Mouse (Mus musculus) midbrain, embryonic 14.5 days (tissue): Measurements from ENCODE around the gene Ccdc91. TPM values are rescaled to one million over a fixed set of nuclear protein-coding genes. Genes with fewer than 3 reads are reported as not detected.

ENCODE experiments used
- ATAC-seq: fragments of 200-750 bp; cut with Nextera tagmentation; 2 replicates; pipeline ENCODE4 v1.8.0; 2017; ENCODE audit warnings: moderate number of reproducible peaks, moderate library complexity; ENCODE audit not compliant: low FRiP score, low TSS enrichment
- DNase-seq: peaks from one replicate; pipeline ENCODE4 v3.0.0-alpha.2; 2015
- H3K27ac ChIP-seq: fragments of 300-500 bp; sonication (generic); replicated peaks from 2 replicates; pipeline ENCODE4 v1.5.1; 2014; ENCODE audit warnings: mild to moderate bottlenecking, low read depth, low read length, moderate library complexity
- H3K27me3 ChIP-seq: fragments of 300-500 bp; sonication (generic); 2 replicates; pipeline ENCODE4 v1.6.1; 2014; ENCODE audit warnings: low read length, control low read depth, mixed read lengths; ENCODE audit not compliant: control insufficient read depth, insufficient read depth
- H3K36me3 ChIP-seq: fragments of 300-500 bp; sonication (generic); 2 replicates; pipeline ENCODE4 v1.6.1; 2014; ENCODE audit warnings: low read length, control low read depth; ENCODE audit not compliant: control insufficient read depth, insufficient read depth
- H3K4me1 ChIP-seq: fragments of 300-500 bp; sonication (generic); 2 replicates; pipeline ENCODE4 v1.6.1; 2014; ENCODE audit warnings: mild to moderate bottlenecking, antibody characterized with exemption, low read length, control low read depth; ENCODE audit not compliant: control insufficient read depth, insufficient read depth
- H3K4me2 ChIP-seq: fragments of 300-500 bp; sonication (generic); 2 replicates; pipeline ENCODE4 v1.6.1; 2014; ENCODE audit warnings: mild to moderate bottlenecking, low read length, moderate library complexity
- H3K4me3 ChIP-seq: fragments of 300-500 bp; sonication (generic); replicated peaks from 2 replicates; pipeline ENCODE4 v1.5.1; 2014; ENCODE audit warnings: low read depth, low read length
- H3K9ac ChIP-seq: fragments of 300-500 bp; sonication (generic); replicated peaks from 2 replicates; pipeline ENCODE4 v1.6.1; 2014; ENCODE audit warnings: mild to moderate bottlenecking, low read length, moderate library complexity
- H3K9me3 ChIP-seq: fragments of 300-500 bp; sonication (generic); 2 replicates; pipeline ENCODE4 v1.6.1; 2016; ENCODE audit warnings: low read length, control low read depth, mixed read lengths; ENCODE audit not compliant: control insufficient read depth
- WGBS: fragments of 180-500 bp; shearing (Covaris S2); extraction: QIAGEN DNeasy Blood & Tissue Kit; methylation state at CpG from one replicate; pipeline ENCODE4 v1.1.7; 2014; 5-methylcytosine and 5-hydroxymethylcytosine counted together
- polyA plus RNA-seq: library from polyadenylated mRNA; unstranded; fragments of >200 nt; fragmentation: Nextera tagmentation; extraction: Ambion mirVana; gene quantifications from 2 replicates; pipeline ENCODE4 v1.2.1, GENCODE M21; 2014

The Ccdc91 gene
- polyA plus RNA-seq, 1 experiment from 2014 or later = 37.7 TPM

DNA sequence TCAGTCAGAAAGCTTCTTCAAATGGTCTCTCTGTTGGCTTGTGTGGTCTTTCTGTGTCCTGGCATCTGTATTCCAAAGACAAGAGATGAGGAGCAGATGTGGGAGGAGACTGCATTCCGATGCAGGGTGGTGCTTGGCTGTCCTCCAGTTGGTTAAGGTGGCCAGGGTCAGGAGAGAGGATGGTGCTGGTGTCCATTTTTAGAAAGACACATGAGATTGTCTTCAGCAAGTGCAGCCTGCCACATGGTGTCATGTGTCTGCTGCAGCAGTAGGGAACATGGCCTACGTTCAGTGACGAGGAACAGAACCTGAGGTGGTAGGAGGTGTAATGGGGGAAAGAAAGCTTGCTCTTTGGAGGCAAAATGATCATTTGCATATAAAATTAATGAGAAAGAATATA lies 25.8 kb downstream of the Ccdc91 start:
- no peaks in the 10 kb centered on the region for H3K4me1 ChIP-seq
- 92% methylated on average over 3 of the region's 3 CpGs for WGBS
- no peak for DNase-seq
- H3K4me3 ChIP-seq = no peak overlapping the region
- no peaks in the 10 kb centered on the region for H3K9me3 ChIP-seq
- no peak for ATAC-seq
- no peak overlapping the region for H3K9ac ChIP-seq
- H3K36me3 ChIP-seq = no peaks in the 10 kb centered on the region
- H3K27ac ChIP-seq = no peak overlapping the region
- no peak overlapping the region for H3K4me2 ChIP-seq
- no peaks in the 10 kb centered on the region for H3K27me3 ChIP-seq

- 90% methylated on average over 9 of the region's 9 CpGs for WGBS
- DNase-seq (no peak), ATAC-seq (no peak)
- Histone ChIP-seq H3K4me2 (no peak overlapping the region), H3K9me3 (no peaks in the 10 kb centered on the region), H3K27me3 (no peaks in the 10 kb centered on the region), H3K9ac (no peak overlapping the region), H3K36me3 (no peaks in the 10 kb centered on the region), H3K4me3 (no peak overlapping the region), H3K4me1 (no peaks in the 10 kb centered on the region), H3K27ac (no peak overlapping the region)
Observed at GRCm38 (mm10) chr6:147506074-147506473, 30.4 kb downstream of the Ccdc91 start.

GRCm38 (mm10) chr6:147506496-147506895 lies 30.9 kb downstream of the Ccdc91 start:
- no peaks in the 10 kb centered on the region for H3K4me1 ChIP-seq
- no peak for ATAC-seq
- WGBS = 88% methylated on average over 10 of the region's 10 CpGs
- H3K36me3 ChIP-seq = no peaks in the 10 kb centered on the region
- H3K9me3 ChIP-seq = no peaks in the 10 kb centered on the region
- H3K27me3 ChIP-seq = no peaks in the 10 kb centered on the region
- no peak overlapping the region for H3K27ac ChIP-seq
- H3K4me3 ChIP-seq = no peak overlapping the region
- no peak for DNase-seq
- H3K4me2 ChIP-seq = no peak overlapping the region
- no peak overlapping the region for H3K9ac ChIP-seq

DNA sequence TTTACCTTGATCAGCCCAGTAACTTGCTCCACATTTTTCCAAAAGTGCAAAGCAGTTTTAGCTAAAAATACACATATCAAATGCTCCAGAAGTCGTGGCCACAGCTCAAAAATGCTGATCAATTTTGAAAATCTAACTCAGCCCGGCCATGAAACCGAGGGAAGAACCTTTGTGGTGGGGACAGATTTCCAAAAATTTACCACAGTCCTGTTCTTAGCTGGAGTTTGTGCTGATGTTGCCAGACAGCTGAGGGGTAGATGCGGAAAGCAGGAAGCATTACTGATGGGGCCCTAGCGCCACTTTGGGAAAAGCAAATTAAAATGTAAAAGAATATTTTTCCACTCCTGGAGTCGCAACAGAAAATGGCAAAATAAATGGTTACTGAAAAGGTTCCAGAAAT lies 31.6 kb downstream of the Ccdc91 start:
- H3K9me3 ChIP-seq = no peaks in the 10 kb centered on the region
- H3K4me1 ChIP-seq = no peaks in the 10 kb centered on the region
- ATAC-seq = no peak
- H3K9ac ChIP-seq = no peak overlapping the region
- no peak overlapping the region for H3K4me2 ChIP-seq
- H3K4me3 ChIP-seq = no peak overlapping the region
- H3K36me3 ChIP-seq = 0 out of 2 replicates have a peak, but pooled peaks cover under 1% of the 10 kb centered on the region
- no peaks in the 10 kb centered on the region for H3K27me3 ChIP-seq
- DNase-seq = no peak
- no peak overlapping the region for H3K27ac ChIP-seq
- 93% methylated on average over 6 of the region's 6 CpGs for WGBS

GRCm38 (mm10) chr6:147510516-147510915 lies 34.9 kb downstream of the Ccdc91 start:
- Histone ChIP-seq H3K4me2 (no peak overlapping the region), H3K27ac (no peak overlapping the region), H3K9ac (no peak overlapping the region), H3K4me1 (no peaks in the 10 kb centered on the region), H3K4me3 (no peak overlapping the region), H3K27me3 (no peaks in the 10 kb centered on the region), H3K9me3 (no peaks in the 10 kb centered on the region), H3K36me3 (0 out of 2 replicates have a peak, but pooled peaks cover 6% of the 10 kb centered on the region)
- ATAC-seq (no peak), DNase-seq (no peak)
- WGBS = 96% methylated on average over 2 of the region's 2 CpGs

DNA sequence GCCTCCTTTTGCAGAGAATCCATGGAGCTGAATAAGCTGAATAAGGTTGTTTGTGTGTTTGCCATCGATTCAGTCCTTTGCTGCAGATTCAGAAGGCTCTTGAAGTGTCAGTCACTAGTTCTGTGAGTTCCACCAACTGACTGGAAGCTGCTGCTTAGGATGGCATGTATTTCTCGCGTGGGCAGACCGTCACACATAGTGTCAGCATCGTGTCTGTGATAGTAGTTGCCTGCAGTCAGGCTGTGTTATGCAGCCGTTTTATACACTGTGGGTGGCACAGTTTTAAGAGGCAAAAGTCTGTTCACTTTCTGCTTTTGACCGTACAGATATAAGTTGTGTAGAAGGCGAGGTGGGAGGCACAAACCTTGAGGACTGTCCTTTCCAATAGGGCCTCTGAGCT lies 42.3 kb downstream of the Ccdc91 start:
- H3K4me1 ChIP-seq = no peaks in the 10 kb centered on the region
- no peak overlapping the region for H3K27ac ChIP-seq
- H3K4me2 ChIP-seq = no peak overlapping the region
- no peak overlapping the region for H3K9ac ChIP-seq
- H3K27me3 ChIP-seq = no peaks in the 10 kb centered on the region
- no peaks in the 10 kb centered on the region for H3K9me3 ChIP-seq
- H3K4me3 ChIP-seq = no peak overlapping the region
- ATAC-seq (no peak), DNase-seq (no peak)
- H3K36me3 ChIP-seq = 0 out of 2 replicates have a peak, but pooled peaks cover 3% of the 10 kb centered on the region
- WGBS = 79% methylated on average over 8 of the region's 8 CpGs

DNA sequence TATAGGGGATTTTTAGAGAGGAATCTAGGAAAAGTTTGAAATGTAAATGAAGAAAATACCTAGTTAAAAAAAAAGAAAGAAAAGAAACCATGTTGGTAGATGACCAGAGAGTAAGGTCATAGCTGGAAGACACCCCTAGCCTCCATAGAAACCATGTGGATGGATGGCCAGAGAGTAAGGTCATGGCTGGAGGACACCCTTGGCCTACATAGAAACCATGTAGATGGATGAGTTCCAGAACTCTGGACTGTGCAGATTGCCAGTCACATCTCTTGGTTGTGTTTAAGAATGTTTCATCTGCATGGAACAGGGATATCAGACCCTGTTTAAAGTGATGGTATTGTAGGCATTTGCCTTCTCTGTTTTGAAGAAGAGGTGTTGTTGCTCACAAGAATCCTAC lies 49.6 kb downstream of the Ccdc91 start:
- ATAC-seq (no peak), DNase-seq (no peak)
- Histone ChIP-seq H3K27me3 (no peaks in the 10 kb centered on the region), H3K4me1 (no peaks in the 10 kb centered on the region), H3K27ac (no peak overlapping the region), H3K36me3 (no peaks in the 10 kb centered on the region), H3K4me2 (no peak overlapping the region), H3K4me3 (no peak overlapping the region), H3K9ac (no peak overlapping the region), H3K9me3 (no peaks in the 10 kb centered on the region)

- H3K9ac ChIP-seq = no peak overlapping the region
- no peaks in the 10 kb centered on the region for H3K9me3 ChIP-seq
- no peaks in the 10 kb centered on the region for H3K27me3 ChIP-seq
- no peak overlapping the region for H3K4me3 ChIP-seq
- ATAC-seq (no peak), DNase-seq (no peak)
- H3K36me3 ChIP-seq = peaks cover 15% of the 10 kb centered on the region; the same call in 1 of the 2 replicates
- H3K27ac ChIP-seq = no peak overlapping the region
- H3K4me1 ChIP-seq = no peaks in the 10 kb centered on the region
- no peak overlapping the region for H3K4me2 ChIP-seq
- WGBS = 96% methylated on average over 5 of the region's 5 CpGs
Observed at GRCm38 (mm10) chr6:147534971-147535370, 59.3 kb downstream of the Ccdc91 start.

DNA sequence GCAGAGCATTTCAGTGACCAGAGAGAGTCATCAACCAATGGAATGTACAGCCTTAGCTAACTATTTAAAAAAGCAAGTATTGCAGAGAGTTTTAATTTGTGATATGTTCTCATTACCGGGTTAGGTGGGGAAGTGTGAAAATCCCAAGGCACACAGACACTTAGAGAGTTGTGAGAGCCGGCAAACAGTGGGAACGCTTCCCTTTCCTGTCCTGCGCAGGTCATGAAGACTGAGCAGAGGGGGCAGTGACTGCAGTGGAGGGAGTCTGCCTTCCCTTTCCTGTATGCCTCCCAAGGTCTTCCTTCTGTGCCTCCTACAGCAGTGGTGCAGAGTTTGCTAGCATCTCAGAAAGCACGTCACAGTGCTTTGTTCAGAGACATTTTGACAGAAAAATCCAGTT lies 62.6 kb downstream of the Ccdc91 start:
- Histone ChIP-seq H3K27ac (no peak overlapping the region), H3K27me3 (no peaks in the 10 kb centered on the region), H3K9me3 (no peaks in the 10 kb centered on the region), H3K36me3 (peaks cover 15% of the 10 kb centered on the region; the same call in 1 of the 2 replicates), H3K4me1 (no peaks in the 10 kb centered on the region), H3K9ac (no peak overlapping the region), H3K4me3 (no peak overlapping the region), H3K4me2 (no peak overlapping the region)
- DNase-seq (no peak), ATAC-seq (no peak)
- WGBS = 92% methylated on average over 5 of the region's 5 CpGs
